Mouse (Mus musculus): ENCODE measurements around the gene Lmna. TPM values are rescaled to one million over a fixed set of nuclear protein-coding genes. Genes with fewer than 3 reads are reported as not detected.
A peak's percentile ranks its signal among the peaks of the same experiment; 100 is the strongest.

Gene Lmna
- total and polyA plus RNA-seq, 3 experiments = 128 to 388 (median 302) TPM

GRCm38 (mm10) chr3:88514231-88515094, 4.7 kb upstream of the Lmna start:
- TF ChIP-seq MYB (IDR thresholded peaks at IDR 0.05; ENCODE audit: low read depth, low read length) (no peak), ELF1 (IDR thresholded peaks at IDR 0.05; ENCODE audit: low read depth, low read length) (0 out of 2 replicates have a peak, but pooled peaks have one; percentile 19), TAL1 (IDR thresholded peaks at IDR 0.05; ENCODE audit: low read length) (peak; percentile 54), MEF2A (IDR thresholded peaks at IDR 0.05; ENCODE audit: extremely low read depth, insufficient replicate concordance, low read depth, low read length, poor library complexity, severe bottlenecking) (no peak), POLR2A (IDR thresholded peaks at IDR 0.05; ENCODE audit: control insufficient read depth in 1 of 2, insufficient read depth in 1 of 2, low read depth in 1 of 2, low read length in 2 of 2, poor library complexity in 1 of 2) (0 out of 4 replicates have a peak, but pooled peaks have one; percentile 8 to 30)
- DNase-seq (ENCODE audit: low read depth, low spot score) = peak; percentile 53
- no peaks in the 10 kb centered on the region for H3K27me3 ChIP-seq (ENCODE audit: control insufficient read depth in 1 of 2, insufficient read depth in 2 of 2, low read length in 2 of 2)
- peak overlapping the region; percentile 68 for H3K9ac ChIP-seq (ENCODE audit: control insufficient read depth, low read depth, low read length, poor library complexity, severe bottlenecking)
- peaks cover 26 to 47% of the 10 kb centered on the region in 2 experiments for H3K4me1 ChIP-seq (ENCODE audit: control insufficient read depth in 1 of 2, insufficient read depth in 2 of 2, low read length in 2 of 2)
- H3K36me3 ChIP-seq (ENCODE audit: control insufficient read depth in 1 of 2, insufficient read depth in 2 of 2, low read length in 2 of 2) = peaks cover 0 to 39% of the 10 kb centered on the region in 2 experiments; a peak in 2 of 4 replicates
- no peaks in the 10 kb centered on the region for H3K9me3 ChIP-seq (replicated peaks; ENCODE audit: insufficient read depth, low read length)
- H3K4me3 ChIP-seq (ENCODE audit: control insufficient read depth in 1 of 2, insufficient read depth in 1 of 2, low read depth in 2 of 2, low read length in 2 of 2) = peak overlapping the region; percentile 19 to 34
- peak overlapping the region; percentile 85 for H3K27ac ChIP-seq (ENCODE audit: control insufficient read depth, low read depth, low read length)
- H3K79me2 ChIP-seq (ENCODE audit: control insufficient read depth, insufficient read depth, low read length, poor library complexity) = peaks cover 1% of the 10 kb centered on the region; the same call in 1 of the 2 replicates

- Histone ChIP-seq H3K27me3 (ENCODE audit: control insufficient read depth in 1 of 2, insufficient read depth in 2 of 2, low read length in 2 of 2) (no peaks in the 10 kb centered on the region), H3K79me2 (ENCODE audit: control insufficient read depth, insufficient read depth, low read length, poor library complexity) (peaks cover 1% of the 10 kb centered on the region; the same call in 1 of the 2 replicates), H3K4me3 (ENCODE audit: control insufficient read depth in 1 of 2, insufficient read depth in 1 of 2, low read depth in 2 of 2, low read length in 2 of 2) (peak overlapping the region; percentile 19 to 34), H3K27ac (ENCODE audit: control insufficient read depth, low read depth, low read length) (peak overlapping the region; percentile 85), H3K36me3 (ENCODE audit: control insufficient read depth in 1 of 2, insufficient read depth in 2 of 2, low read length in 2 of 2) (peaks cover 0 to 48% of the 10 kb centered on the region in 2 experiments; a peak in 2 of 4 replicates), H3K9me3 (replicated peaks; ENCODE audit: insufficient read depth, low read length) (no peaks in the 10 kb centered on the region), H3K4me1 (ENCODE audit: control insufficient read depth in 1 of 2, insufficient read depth in 2 of 2, low read length in 2 of 2) (peaks cover 26 to 56% of the 10 kb centered on the region in 2 experiments), H3K9ac (ENCODE audit: control insufficient read depth, low read depth, low read length, poor library complexity, severe bottlenecking) (peak overlapping the region; percentile 68)
- DNase-seq (ENCODE audit: low read depth, low spot score) = peak; percentile 86
- no peak for TF ChIP-seq CTCF (IDR thresholded peaks at IDR 0.05 in 2 of 3, conservative IDR thresholded peaks at IDR 0.05 in 1 of 3; ENCODE audit: control insufficient read depth in 1 of 3, insufficient read depth in 1 of 3, low read depth in 2 of 3, low read length in 3 of 3, poor library complexity in 1 of 3, severe bottlenecking in 1 of 3)
- 0 out of 2 replicates have a peak, but pooled peaks have one; percentile 71 for TF ChIP-seq ZMIZ1 (IDR thresholded peaks at IDR 0.05; ENCODE audit: low read depth, low read length)
- peak; percentile 60; the same call in 1 of the 2 replicates for TF ChIP-seq CHD1 (IDR thresholded peaks at IDR 0.05; ENCODE audit: low read depth, low read length)
- TF ChIP-seq BHLHE40 (IDR thresholded peaks at IDR 0.05; ENCODE audit: borderline replicate concordance, low read depth, low read length) = no peak
- TF ChIP-seq MAX (IDR thresholded peaks at IDR 0.05; ENCODE audit: low read length) = peak; percentile 13; the same call in 1 of the 2 replicates
- 0 out of 2 replicates have a peak, but pooled peaks have one; percentile 85 for TF ChIP-seq UBTF (IDR thresholded peaks at IDR 0.05; ENCODE audit: borderline replicate concordance, insufficient read depth, low read depth, low read length)
- TF ChIP-seq EP300 (IDR thresholded peaks at IDR 0.05; ENCODE audit: low read depth in 1 of 2, low read length in 2 of 2) = peak in 1 of 2 experiments; percentile 28; a peak in 1 of 4 replicates
- no peak for TF ChIP-seq MEF2A (IDR thresholded peaks at IDR 0.05; ENCODE audit: extremely low read depth, insufficient replicate concordance, low read depth, low read length, poor library complexity, severe bottlenecking)
- TF ChIP-seq NELFE (IDR thresholded peaks at IDR 0.05; ENCODE audit: low read depth, low read length) = peak; percentile 47
- peak; percentile 31; the same call in 1 of the 2 replicates for TF ChIP-seq HCFC1 (IDR thresholded peaks at IDR 0.05; ENCODE audit: low read depth, low read length)
- 0 out of 2 replicates have a peak, but pooled peaks have one; percentile 64 for TF ChIP-seq MAZ (IDR thresholded peaks at IDR 0.05; ENCODE audit: low read depth, low read length)
- TF ChIP-seq MXI1 (IDR thresholded peaks at IDR 0.05; ENCODE audit: low read depth, low read length) = peak; percentile 61
- TF ChIP-seq ELF1 (IDR thresholded peaks at IDR 0.05; ENCODE audit: low read depth, low read length) = peak; percentile 38; the same call in 1 of the 2 replicates
- peak; percentile 43; the same call in 1 of the 2 replicates for TF ChIP-seq MYC (IDR thresholded peaks at IDR 0.05; ENCODE audit: low read depth, low read length)
- TF ChIP-seq GATA1 (IDR thresholded peaks at IDR 0.05; ENCODE audit: low read depth, low read length) = no peak
- peak; percentile 43; the same call in 1 of the 2 replicates for TF ChIP-seq TBP (IDR thresholded peaks at IDR 0.05; ENCODE audit: low read depth, low read length)
- TF ChIP-seq POLR2A (IDR thresholded peaks at IDR 0.05; ENCODE audit: control insufficient read depth in 1 of 2, insufficient read depth in 1 of 2, low read depth in 1 of 2, low read length in 2 of 2, poor library complexity in 1 of 2) = peak in 1 of 2 experiments; percentile 58; a peak in 2 of 4 replicates
- peak; percentile 19; the same call in 1 of the 2 replicates for TF ChIP-seq SIN3A (IDR thresholded peaks at IDR 0.05; ENCODE audit: low read length)
- no peak for TF ChIP-seq GABPA (IDR thresholded peaks at IDR 0.05; ENCODE audit: low read depth, low read length)
- no peak for TF ChIP-seq ZC3H11A (IDR thresholded peaks at IDR 0.05; ENCODE audit: low read depth, low read length)
- no peak for TF ChIP-seq POLR2AphosphoS5 (IDR thresholded peaks at IDR 0.05; ENCODE audit: borderline replicate concordance, low read depth, low read length)
- no peak for TF ChIP-seq KAT2A (conservative IDR thresholded peaks at IDR 0.05; ENCODE audit: low read depth, low read length)
- peak; percentile 5; the same call in 1 of the 2 replicates for TF ChIP-seq TCF12 (IDR thresholded peaks at IDR 0.05; ENCODE audit: low read depth, low read length)
- no peak for TF ChIP-seq CHD2 (IDR thresholded peaks at IDR 0.05; ENCODE audit: low read length)
Observed at GRCm38 (mm10) chr3:88513546-88514115, 3.9 kb upstream of the Lmna start.

Data from MEL (cell line).